ENCODE assay signal across 25 mouse cellular contexts in the genomic region with DNA sequence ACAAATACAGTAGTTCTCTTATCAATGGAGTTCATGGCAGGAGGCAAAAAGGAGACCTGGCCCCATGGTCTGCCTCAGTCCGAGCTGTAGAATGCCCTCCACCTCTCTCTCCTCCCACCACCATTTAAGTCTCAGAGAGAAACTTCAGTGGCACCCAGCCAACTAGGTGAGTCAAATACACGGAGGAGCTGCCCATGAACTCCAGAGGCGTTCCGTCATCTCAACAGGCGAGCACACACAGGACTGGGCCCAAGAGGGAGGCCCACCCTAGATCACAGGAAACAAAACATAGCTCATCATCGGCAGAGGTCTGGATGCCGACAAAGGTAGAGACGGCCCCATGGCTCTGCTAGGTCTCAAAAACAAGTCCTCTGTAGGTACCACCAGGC. TPM values are rescaled to one million over a fixed set of nuclear protein-coding genes. Genes with fewer than 3 reads are reported as not detected.
DNase-seq lines count a peak whose midpoint lies in the region; ATAC-seq and TF ChIP-seq lines count a peak whose summit lies in the region.
"Had no signal": no experiment of that assay in that cellular context is flagged by ENCODE, and none has a peak within 500 bp of the region (broad histone marks: within the 10 kb centered on the region; RNA-seq: fewer than 3 reads in every experiment).

No protein-coding gene starts in this region.

- TF ChIP-seq CTCF in lung, embryonic 14.5 days (IDR thresholded peaks at IDR 0.05; ENCODE audit: low read depth): no peak
- TF ChIP-seq CTCF in small intestine, adult 2 months (IDR thresholded peaks at IDR 0.05; ENCODE audit: extremely low read depth, insufficient read length, insufficient replicate concordance, low read depth, low read length): no peak

- 0 out of 2 replicates have a peak, but pooled peaks have one; percentile 23 for ATAC-seq in heart, embryonic 16.5 days (replicated peaks; ENCODE audit: extremely low read depth, insufficient read depth, low FRiP score)
- 0 out of 2 replicates have a peak, but pooled peaks have one; percentile 18 for ATAC-seq in lung, embryonic 14.5 days (ENCODE audit: insufficient read depth)
- ATAC-seq in intestine, embryonic 14.5 days (replicated peaks; ENCODE audit: low FRiP score, low TSS enrichment, low read depth): peak; percentile 14; the same call in 1 of the 2 replicates
- ATAC-seq in monocyte, adult 5-6 weeks (replicated peaks; ENCODE audit: insufficient number of reproducible peaks, low FRiP score, low TSS enrichment, poor library complexity, severe bottlenecking): no peak
- ATAC-seq: inflammation-experienced regulatory T-cells, adult 6 months; midbrain, embryonic 15.5 days had no signal

- no peak for TF ChIP-seq POLR2A in small intestine, adult 2 months (IDR thresholded peaks at IDR 0.05; ENCODE audit: low read depth, low read length)

- no peaks in the 10 kb centered on the region for H3K9me3 ChIP-seq in heart, embryonic 16.5 days (replicated peaks; ENCODE audit: control insufficient read depth, low read length)
- no peaks in the 10 kb centered on the region for H3K9me3 ChIP-seq in lung, embryonic 14.5 days (ENCODE audit: low read depth, low read length)
- no peaks in the 10 kb centered on the region for H3K9me3 ChIP-seq in intestine, embryonic 14.5 days (ENCODE audit: control insufficient read depth, low read length)
- H3K9me3 ChIP-seq: embryonic facial prominence, embryonic 12.5 days; limb, embryonic 10.5 days; liver, embryonic 13.5 days; midbrain, embryonic 15.5 days; neural tube, embryonic 13.5 days had no signal

- H3K9ac ChIP-seq in heart, embryonic 16.5 days (ENCODE audit: low read length): no peak overlapping the region
- H3K9ac ChIP-seq in lung, embryonic 14.5 days: no peak overlapping the region
- no peak overlapping the region for H3K9ac ChIP-seq in intestine, embryonic 14.5 days (ENCODE audit: low read length)
- H3K9ac ChIP-seq: embryonic facial prominence, embryonic 12.5 days; hindbrain, embryonic 14.5 days; liver, embryonic 13.5 days; midbrain, embryonic 15.5 days; neural tube, embryonic 13.5 days had no signal

- no peak overlapping the region for H3K4me3 ChIP-seq in heart, embryonic 16.5 days (ENCODE audit: low read length)
- no peak overlapping the region for H3K4me3 ChIP-seq in lung, embryonic 14.5 days (ENCODE audit: low read depth, low read length)
- H3K4me3 ChIP-seq in intestine, embryonic 14.5 days (ENCODE audit: low read depth, low read length): no peak overlapping the region
- no peak overlapping the region for H3K4me3 ChIP-seq in small intestine, adult 2 months (ENCODE audit: low read depth, low read length)
- H3K4me3 ChIP-seq: embryonic facial prominence, embryonic 12.5 days; gastrocnemius, adult 2 months; limb, embryonic 10.5 days; liver, embryonic 13.5 days; midbrain, embryonic 15.5 days; myocyte; neural tube, embryonic 13.5 days had no signal

- no peak for DNase-seq in heart, postnatal 25 days (ENCODE audit: low spot score)
- peak; percentile 47 for DNase-seq in lung, embryonic 14.5 days
- no peak for DNase-seq in lung, postnatal 25 days (ENCODE audit: low spot score)
- DNase-seq in intestine, embryonic 14.5 days (ENCODE audit: low spot score): no peak
- no peak for DNase-seq in adrenal gland, adult 8-10 months
- DNase-seq: adrenal gland, postnatal 14 days; cerebellum, adult 2 months; cerebellum, postnatal 25 days; gastrocnemius, adult 2 months; heart, postnatal 4 days; liver, embryonic 13.5 days; lung, postnatal 4 days; right cerebral cortex, adult 18-20 months; right cerebral cortex, postnatal 4 days; thymus, postnatal 14 days had no signal

- intact Hi-C loops in heart, postnatal 25 days (cut with DNase I): no loop called here

- no peaks in the 10 kb centered on the region for H3K27me3 ChIP-seq in heart, embryonic 16.5 days (ENCODE audit: control insufficient read depth, insufficient read depth, low read length)
- H3K27me3 ChIP-seq in lung, embryonic 14.5 days (ENCODE audit: insufficient read depth, low read length): no peaks in the 10 kb centered on the region
- no peaks in the 10 kb centered on the region for H3K27me3 ChIP-seq in intestine, embryonic 14.5 days (replicated peaks; ENCODE audit: control insufficient read depth, insufficient read depth, low read length)
- no peaks in the 10 kb centered on the region for H3K27me3 ChIP-seq in small intestine, adult 2 months (ENCODE audit: control insufficient read depth, insufficient read depth, low read length)
- H3K27me3 ChIP-seq: embryonic facial prominence, embryonic 12.5 days; liver, embryonic 13.5 days; midbrain, embryonic 15.5 days had no signal

- H3K4me2 ChIP-seq in heart, embryonic 16.5 days (ENCODE audit: low read depth, low read length): no peak overlapping the region
- no peak overlapping the region for H3K4me2 ChIP-seq in lung, embryonic 14.5 days
- no peak overlapping the region for H3K4me2 ChIP-seq in intestine, embryonic 14.5 days (ENCODE audit: low read length)
- H3K4me2 ChIP-seq: embryonic facial prominence, embryonic 12.5 days; hindbrain, embryonic 14.5 days; liver, embryonic 13.5 days; midbrain, embryonic 15.5 days; neural tube, embryonic 13.5 days had no signal

- H3K27ac ChIP-seq in heart, embryonic 16.5 days (ENCODE audit: low read length): no peak overlapping the region
- H3K27ac ChIP-seq in lung, embryonic 14.5 days (ENCODE audit: low read depth): no peak overlapping the region
- H3K27ac ChIP-seq in intestine, embryonic 14.5 days (ENCODE audit: low read depth): peak overlapping the region; percentile 69
- H3K27ac ChIP-seq in small intestine, adult 2 months (ENCODE audit: insufficient read depth, low read depth, low read length): peak overlapping the region; percentile 80
- H3K27ac ChIP-seq: embryonic facial prominence, embryonic 12.5 days; gastrocnemius, adult 2 months; hindbrain, embryonic 14.5 days; liver, embryonic 13.5 days; midbrain, embryonic 15.5 days; neural tube, embryonic 13.5 days had no signal

- H3K36me3 ChIP-seq in heart, embryonic 16.5 days (ENCODE audit: control insufficient read depth, insufficient read depth): no peaks in the 10 kb centered on the region
- H3K36me3 ChIP-seq in lung, embryonic 14.5 days (ENCODE audit: insufficient read depth): no peaks in the 10 kb centered on the region
- H3K36me3 ChIP-seq in intestine, embryonic 14.5 days (ENCODE audit: control insufficient read depth, insufficient read depth, low read length): no peaks in the 10 kb centered on the region
- no peaks in the 10 kb centered on the region for H3K36me3 ChIP-seq in small intestine, adult 2 months (ENCODE audit: control insufficient read depth, insufficient read depth, low read length)
- H3K36me3 ChIP-seq: embryonic facial prominence, embryonic 12.5 days; limb, embryonic 10.5 days; liver, embryonic 13.5 days; midbrain, embryonic 15.5 days; neural tube, embryonic 13.5 days had no signal

- no peaks in the 10 kb centered on the region; the same call in 1 of the 2 replicates for H3K4me1 ChIP-seq in heart, embryonic 16.5 days (ENCODE audit: control insufficient read depth, insufficient read depth, low read length)
- no peaks in the 10 kb centered on the region for H3K4me1 ChIP-seq in lung, embryonic 14.5 days (ENCODE audit: insufficient read depth)
- peaks cover 12% of the 10 kb centered on the region; the same call in 1 of the 2 replicates for H3K4me1 ChIP-seq in intestine, embryonic 14.5 days (replicated peaks; ENCODE audit: control insufficient read depth, insufficient read depth, low read length)
- H3K4me1 ChIP-seq in small intestine, adult 2 months (ENCODE audit: control insufficient read depth, insufficient read depth, insufficient read length, low read length): peaks cover 16% of the 10 kb centered on the region
- H3K4me1 ChIP-seq: embryonic facial prominence, embryonic 12.5 days; midbrain, embryonic 15.5 days had no signal

- WGBS in heart, embryonic 16.5 days: 79% methylated on average over 8 of the region's 8 CpGs
- WGBS in lung, embryonic 14.5 days: 75% methylated on average over 8 of the region's 8 CpGs
- 63% methylated on average over 8 of the region's 8 CpGs for WGBS in intestine, embryonic 14.5 days
- 31% methylated on average over 8 of the region's 8 CpGs for WGBS in small intestine, adult 2 months

RNA-seq across cellular contexts. Expression of a gene that starts 47.9 kb away (rescaled TPM):
- polyA plus RNA-seq in heart, embryonic 16.5 days (2015; fragmentation: Nextera tagmentation; extraction: Ambion mirVana): 2.3 and 2.9 TPM in 2 replicates
- 10 to 100 TPM; 10.6 to 11.3 TPM for total RNA-seq in heart, postnatal 25 days (2021)
- polyA plus RNA-seq in lung, embryonic 14.5 days (2014; fragmentation: Nextera tagmentation; extraction: Ambion mirVana): 5.7 TPM in 2 replicates
- polyA plus RNA-seq in intestine, embryonic 14.5 days (2014; fragmentation: Nextera tagmentation; extraction: Ambion mirVana): 4.5 and 5.5 TPM in 2 replicates
- 7.5 and 31.2 TPM in 2 replicates for polyA plus RNA-seq in small intestine, adult 2 months (2012; rRNA removed)
- total RNA-seq in adrenal gland, adult 8-10 months (2022): 10 to 100 TPM; 18.6 to 28.6 (median 20.4) TPM
- 31.1 to 35.4 TPM (median 33.2 TPM) in 3 replicates for total RNA-seq in monocyte, adult 5-6 weeks (2017)

Comparison
In these comparisons a context has a peak if more than half of its experiments do, and no peak if none do; other contexts are left out.
1. H3K27ac ChIP-seq: peak in intestine, embryonic 14.5 days (single experiment) and small intestine, adult 2 months (single experiment); none in heart, embryonic 16.5 days (single experiment) and lung, embryonic 14.5 days (single experiment).